Mouse (Mus musculus) thymus, adult 2 months (tissue): Measurements from ENCODE around the gene Mfsd6l.

Source experiments
- CTCF ChIP-seq: fragments of 200-500 bp; IDR thresholded peaks from 2 replicates; pipeline ENCODE4 v1.5.1; 2012; ENCODE audit warnings: mild to moderate bottlenecking, control low read depth, low read length, moderate library complexity, borderline replicate concordance; ENCODE audit not compliant: control insufficient read depth, poor library complexity, insufficient read depth; ENCODE audit errors: extremely low read depth
- POLR2A ChIP-seq: fragments of 200-500 bp; IDR thresholded peaks from 2 replicates; pipeline ENCODE4 v1.6.1; 2012; ENCODE audit warnings: mild to moderate bottlenecking, low read length, control low read depth, moderate library complexity; ENCODE audit not compliant: control insufficient read depth, poor library complexity, insufficient read depth; ENCODE audit errors: extremely low read depth

GRCm38 (mm10) chr11:68577076-68577475 is 21.1 kb downstream of the Mfsd6l start:
- TF ChIP-seq POLR2A = no peak
- TF ChIP-seq CTCF = no peak
